Mouse (Mus musculus) myocyte (in vitro differentiated cells): ENCODE measurements at regions not wholly inside any gene's neighbourhood (a gene's known extent, or its start where the extent isn't known, plus 50 kb on each side); places are given as distances from the start of the nearest gene placed in this dataset.

Experiments used
- H3K27me3 ChIP-seq: one replicate; pipeline ENCODE4 v1.6.1; 2011; ENCODE audit not compliant: control insufficient read depth, insufficient read depth, insufficient read length
- H3K36me3 ChIP-seq: one replicate; pipeline ENCODE4 v1.6.1; 2011; ENCODE audit not compliant: control insufficient read depth, insufficient read depth
- H3K4me2 ChIP-seq: one replicate; pipeline ENCODE4 v1.6.1; 2011; ENCODE audit warnings: low read depth, control low read depth
- H3K4me3 ChIP-seq: one replicate; pipeline ENCODE4 v1.5.1; 2011; ENCODE audit warnings: mild to moderate bottlenecking, control low read depth, moderate library complexity
- H3K79me2 ChIP-seq: one replicate; pipeline ENCODE4 v1.6.1; 2011; ENCODE audit not compliant: control insufficient read depth, insufficient read depth
- H3ac ChIP-seq: one replicate; pipeline ENCODE4 v1.6.1; 2011; ENCODE audit not compliant: control insufficient read depth, insufficient read length
- CEBPB ChIP-seq: IDR thresholded peaks from 2 replicates; pipeline ENCODE4 v1.6.1; 2011; ENCODE audit warnings: mild to moderate bottlenecking, moderate library complexity; ENCODE audit not compliant: poor library complexity, insufficient read depth, severe bottlenecking
- E2F4 ChIP-seq: IDR thresholded peaks from one replicate; pipeline ENCODE4 v1.6.1; 2011; ENCODE audit warnings: mild to moderate bottlenecking, control low read depth, moderate library complexity; ENCODE audit not compliant: insufficient read depth
- MAX ChIP-seq: IDR thresholded peaks from one replicate; pipeline ENCODE4 v1.6.1; 2011; ENCODE audit warnings: low read depth, mild to moderate bottlenecking, control low read depth
- MYOD1 ChIP-seq, 3 experiments: IDR thresholded peaks; one replicate each; pipeline ENCODE4 v1.6.1; 2011; ENCODE audit warnings: control low read depth in 2 of 3, low read depth in 2 of 3, mild to moderate bottlenecking in 2 of 3, moderate library complexity in 1 of 3; ENCODE audit not compliant: insufficient read length in 2 of 3, control insufficient read depth in 1 of 3
- MYOG ChIP-seq, 3 experiments: IDR thresholded peaks; one replicate each; pipeline ENCODE4 v1.6.1; 2011; ENCODE audit warnings: control low read depth in 2 of 3, low read depth in 2 of 3, mild to moderate bottlenecking in 2 of 3; ENCODE audit not compliant: insufficient read length in 2 of 3, control insufficient read depth in 1 of 3, insufficient read depth in 1 of 3
- POLR2A ChIP-seq: IDR thresholded peaks from one replicate; pipeline ENCODE4 v1.6.1; 2011; ENCODE audit warnings: low read depth, mild to moderate bottlenecking, control low read depth, moderate library complexity; ENCODE audit not compliant: insufficient read length
- POLR2AphosphoS2 ChIP-seq: IDR thresholded peaks from one replicate; pipeline ENCODE4 v1.6.1; 2011; ENCODE audit warnings: low read depth, control low read depth; ENCODE audit not compliant: insufficient read length
- REST ChIP-seq: IDR thresholded peaks from one replicate; pipeline ENCODE4 v1.6.1; 2011; ENCODE audit warnings: mild to moderate bottlenecking, control low read depth, moderate library complexity; ENCODE audit not compliant: insufficient read depth, insufficient read length
- SRF ChIP-seq: IDR thresholded peaks from one replicate; pipeline ENCODE4 v1.6.1; 2011; ENCODE audit warnings: low read depth; ENCODE audit not compliant: control insufficient read depth, insufficient read length
- TCF12 ChIP-seq: IDR thresholded peaks from one replicate; pipeline ENCODE4 v1.6.1; 2011; ENCODE audit warnings: mild to moderate bottlenecking, control low read depth; ENCODE audit not compliant: poor library complexity, insufficient read depth, severe bottlenecking
- TCF3 ChIP-seq: IDR thresholded peaks from one replicate; pipeline ENCODE4 v1.6.1; 2011; ENCODE audit warnings: low read depth, control low read depth; ENCODE audit not compliant: insufficient read length
- USF1 ChIP-seq: IDR thresholded peaks from one replicate; pipeline ENCODE4 v1.6.1; 2011; ENCODE audit warnings: low read depth, mild to moderate bottlenecking, control low read depth, moderate library complexity

DNA sequence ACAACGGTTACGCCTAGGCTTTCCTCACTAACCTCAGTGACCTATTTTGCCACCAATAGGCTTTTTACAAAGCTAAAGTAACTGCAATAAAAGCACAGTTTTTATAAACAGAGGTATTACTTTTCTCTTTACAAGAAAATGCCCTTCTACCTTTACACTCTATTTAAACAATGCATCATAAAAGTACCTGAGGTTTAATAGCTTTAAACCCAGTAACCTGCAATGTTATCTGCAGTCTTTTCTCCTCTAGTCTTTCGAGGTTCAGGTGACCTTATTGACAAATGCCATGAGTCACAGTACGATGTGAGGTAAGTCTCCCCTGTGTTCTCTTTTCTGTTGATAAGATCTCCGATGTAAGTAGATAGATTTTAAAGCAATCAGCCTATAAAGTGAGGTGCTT, 320.3 kb upstream of the Atp2b1 start:
- Histone ChIP-seq H3K4me2 (no peak overlapping the region), H3K79me2 (no peaks in the 10 kb centered on the region), H3K27me3 (no peaks in the 10 kb centered on the region), H3ac (no peak overlapping the region), H3K4me3 (no peak overlapping the region), H3K36me3 (no peaks in the 10 kb centered on the region)
- no peak for TF ChIP-seq E2F4
- no peak for TF ChIP-seq TCF12
- no peak for TF ChIP-seq CEBPB
- TF ChIP-seq MYOD1 (IDR thresholded peaks at IDR 0.05; ENCODE audit: control insufficient read depth in 1 of 3, insufficient read length in 2 of 3, low read depth in 2 of 3) = no peak
- TF ChIP-seq TCF3 = no peak
- TF ChIP-seq POLR2A = no peak
- no peak for TF ChIP-seq USF1
- no peak for TF ChIP-seq MYOG (IDR thresholded peaks at IDR 0.05; ENCODE audit: control insufficient read depth in 1 of 3, insufficient read depth in 1 of 3, insufficient read length in 2 of 3, low read depth in 2 of 3)
- TF ChIP-seq POLR2AphosphoS2 = no peak
- TF ChIP-seq REST = no peak
- TF ChIP-seq SRF = no peak
- TF ChIP-seq MAX = no peak

DNA sequence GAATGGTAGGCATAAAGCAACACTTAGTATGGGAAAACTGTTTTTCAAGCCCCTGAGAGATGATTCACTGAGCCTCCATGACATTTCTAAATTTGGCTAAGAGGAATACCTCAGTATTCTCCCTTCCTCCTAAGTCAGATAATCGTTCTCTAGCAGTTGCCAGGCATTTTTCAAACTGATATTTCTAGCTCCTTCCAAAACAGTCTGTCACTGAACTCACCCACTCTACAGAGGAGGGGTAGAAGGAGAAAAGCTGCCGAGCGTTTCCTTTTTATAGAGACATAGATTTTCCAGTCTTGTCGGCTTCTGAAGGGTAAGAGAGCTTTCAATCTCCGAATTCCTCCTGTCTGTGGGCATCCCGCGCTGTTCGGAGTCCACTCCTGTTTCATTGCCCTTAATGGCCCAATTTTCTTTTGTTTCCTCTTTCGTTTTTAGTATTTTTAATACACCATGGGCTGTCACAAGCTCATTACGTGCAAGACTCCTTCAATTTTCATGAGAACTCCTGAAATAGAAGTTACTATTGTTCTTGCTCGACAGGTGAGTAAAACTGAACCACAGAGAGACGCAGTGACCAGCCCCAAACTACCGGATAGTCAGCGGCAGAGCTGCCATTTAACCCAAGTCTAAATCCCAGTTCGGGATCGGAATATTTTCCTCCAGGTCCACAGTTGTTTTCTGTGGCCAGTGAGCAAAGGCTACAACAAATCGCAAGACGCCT, 305.8 kb upstream of the Atp2b1 start:
- TF ChIP-seq MYOD1 (IDR thresholded peaks at IDR 0.05; ENCODE audit: control insufficient read depth in 1 of 3, insufficient read length in 2 of 3, low read depth in 2 of 3) (no peak), SRF (no peak), REST (no peak), USF1 (no peak), TCF3 (no peak)

DNA sequence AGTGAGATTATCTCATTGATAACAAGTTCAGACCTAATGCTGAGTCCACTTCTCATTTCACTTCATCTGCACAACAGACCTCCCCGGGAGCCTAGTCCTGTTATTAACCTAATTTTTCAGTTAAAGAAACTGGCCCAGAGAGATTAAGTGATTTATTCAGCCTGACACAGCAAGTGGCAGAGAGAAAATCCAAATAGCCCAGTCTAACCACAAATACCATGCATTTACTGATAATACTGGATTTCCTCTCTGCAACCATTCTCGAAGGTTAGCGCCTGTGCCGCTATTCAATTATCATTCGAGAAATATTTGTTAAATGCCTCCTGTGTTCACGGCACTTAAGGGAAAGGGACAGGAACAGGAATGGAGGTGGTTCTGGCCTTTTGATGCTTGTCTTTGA, 303.5 kb upstream of the Atp2b1 start:
- TF ChIP-seq MAX (no peak), POLR2AphosphoS2 (no peak), SRF (no peak), POLR2A (no peak), CEBPB (no peak), USF1 (no peak), TCF3 (no peak), MYOG (IDR thresholded peaks at IDR 0.05; ENCODE audit: control insufficient read depth in 1 of 3, insufficient read depth in 1 of 3, insufficient read length in 2 of 3, low read depth in 2 of 3) (no peak), E2F4 (no peak), MYOD1 (IDR thresholded peaks at IDR 0.05; ENCODE audit: control insufficient read depth in 1 of 3, insufficient read length in 2 of 3, low read depth in 2 of 3) (no peak), TCF12 (no peak), REST (no peak)
- Histone ChIP-seq H3ac (no peak overlapping the region), H3K4me2 (no peak overlapping the region), H3K27me3 (no peaks in the 10 kb centered on the region), H3K36me3 (no peaks in the 10 kb centered on the region), H3K4me3 (no peak overlapping the region), H3K79me2 (no peaks in the 10 kb centered on the region)

More for the DNA sequence above, 305.8 kb upstream of the Atp2b1 start:
- no peaks in the 10 kb centered on the region for H3K27me3 ChIP-seq
- no peak overlapping the region for H3K4me3 ChIP-seq
- H3ac ChIP-seq = no peak overlapping the region
- no peaks in the 10 kb centered on the region for H3K79me2 ChIP-seq
- H3K4me2 ChIP-seq = no peak overlapping the region
- H3K36me3 ChIP-seq = no peaks in the 10 kb centered on the region

DNA sequence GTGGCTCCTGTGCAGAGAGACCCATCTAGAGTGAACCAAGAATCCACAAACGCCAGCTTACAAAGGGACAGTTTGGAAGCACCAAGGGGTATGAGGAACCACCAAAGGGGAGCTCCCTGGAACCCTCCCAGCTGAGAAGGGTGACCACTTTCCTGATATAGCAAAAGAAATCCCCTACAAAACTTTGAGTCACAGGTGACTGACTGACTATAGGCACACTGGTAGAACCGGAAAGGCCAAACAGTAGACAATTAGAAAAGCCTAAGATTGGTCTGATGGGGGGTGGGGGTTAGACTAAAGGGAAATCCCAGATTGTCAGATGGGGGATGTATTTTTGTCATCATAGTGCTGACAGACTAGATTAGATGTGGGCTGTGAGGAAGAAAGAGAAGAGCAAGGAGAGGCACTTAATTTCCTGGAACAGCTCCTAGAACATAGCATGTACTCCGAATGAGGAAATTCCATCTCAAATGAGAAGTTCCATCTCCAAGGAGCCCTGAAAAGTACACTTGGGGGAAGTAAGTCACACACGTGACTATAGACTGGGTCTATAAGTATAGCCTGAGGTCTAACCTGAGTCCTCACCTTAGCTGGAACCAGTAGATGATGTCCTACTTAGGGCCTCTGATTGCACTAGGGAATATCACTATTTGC, 302.4 kb upstream of the Atp2b1 start:
- H3K4me2 ChIP-seq = no peak overlapping the region
- TF ChIP-seq POLR2AphosphoS2 (no peak), TCF3 (no peak), E2F4 (no peak), MYOD1 (IDR thresholded peaks at IDR 0.05; ENCODE audit: control insufficient read depth in 1 of 3, insufficient read length in 2 of 3, low read depth in 2 of 3) (no peak), MYOG (IDR thresholded peaks at IDR 0.05; ENCODE audit: control insufficient read depth in 1 of 3, insufficient read depth in 1 of 3, insufficient read length in 2 of 3, low read depth in 2 of 3) (no peak), MAX (no peak), USF1 (no peak), TCF12 (no peak), SRF (no peak), REST (no peak), CEBPB (no peak)
- H3K79me2 ChIP-seq = no peaks in the 10 kb centered on the region
- no peak overlapping the region for H3ac ChIP-seq
- H3K27me3 ChIP-seq = no peaks in the 10 kb centered on the region
- H3K36me3 ChIP-seq = no peaks in the 10 kb centered on the region
- no peak overlapping the region for H3K4me3 ChIP-seq
